Mouse (Mus musculus): ENCODE measurements around the gene Trem2. TPM values are rescaled to one million over a fixed set of nuclear protein-coding genes. Genes with fewer than 3 reads are reported as not detected.
"Not testable (repeated sequence)": the region's sequence is repeated elsewhere in the genome, so short reads cannot be mapped to it uniquely, and the experiment has no call there.

Gene Trem2
- 10 to 100 TPM; 10.5 to 13.0 TPM for total RNA-seq (2021)

DNA sequence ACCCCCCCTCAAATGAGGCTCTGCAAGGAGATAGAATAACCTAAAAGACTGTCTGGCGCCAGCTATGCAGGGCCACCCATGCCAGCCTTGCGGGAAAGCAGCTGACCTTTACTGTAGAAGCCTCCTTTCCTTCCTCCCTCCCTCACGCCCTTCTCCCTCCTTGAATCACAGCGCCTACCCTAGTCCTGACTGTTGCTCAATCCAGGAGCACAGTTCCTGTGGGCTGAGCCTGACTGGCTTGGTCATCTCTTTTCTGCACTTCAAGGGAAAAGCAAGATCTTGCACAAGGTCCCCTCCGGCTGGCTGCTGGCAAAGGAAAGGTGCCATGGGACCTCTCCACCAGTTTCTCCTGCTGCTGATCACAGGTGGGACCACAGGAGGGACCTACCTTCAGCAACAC, at the start of gene Trem2:
Gene Trem2, plus strand, starts transcription at position 171 of the 400 bp plus-strand sequence.
- DNase-seq (ENCODE audit: extremely low spot score in 1 of 2, low spot score in 1 of 2): no peak

DNA sequence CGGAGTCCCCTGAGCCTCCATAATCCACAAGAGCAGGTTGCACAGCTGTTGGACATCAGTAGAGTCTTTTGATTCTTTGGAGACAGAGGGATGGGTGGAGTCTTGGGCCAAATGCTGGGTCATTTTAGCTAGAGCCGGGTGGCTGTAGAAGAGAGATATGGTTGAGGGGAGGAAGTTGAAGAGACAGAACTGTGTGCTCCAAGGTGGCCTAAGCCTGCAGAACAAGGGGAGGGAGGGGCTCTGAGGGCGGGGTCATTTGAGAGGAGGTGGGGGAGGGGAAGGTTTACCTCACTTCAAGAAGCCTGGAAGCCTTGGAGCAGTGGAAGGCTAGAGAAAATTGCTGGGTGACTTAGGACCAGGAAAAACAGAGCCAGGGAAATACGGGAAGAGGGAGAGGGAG, 47.0 kb upstream of the Trem2 start, which contains the start of gene Treml2:
Gene Treml2, plus strand, starts transcription at position 296 of the 400 bp plus-strand sequence.
- DNase-seq (ENCODE audit: extremely low spot score in 1 of 2, low spot score in 1 of 2): no peak

DNA sequence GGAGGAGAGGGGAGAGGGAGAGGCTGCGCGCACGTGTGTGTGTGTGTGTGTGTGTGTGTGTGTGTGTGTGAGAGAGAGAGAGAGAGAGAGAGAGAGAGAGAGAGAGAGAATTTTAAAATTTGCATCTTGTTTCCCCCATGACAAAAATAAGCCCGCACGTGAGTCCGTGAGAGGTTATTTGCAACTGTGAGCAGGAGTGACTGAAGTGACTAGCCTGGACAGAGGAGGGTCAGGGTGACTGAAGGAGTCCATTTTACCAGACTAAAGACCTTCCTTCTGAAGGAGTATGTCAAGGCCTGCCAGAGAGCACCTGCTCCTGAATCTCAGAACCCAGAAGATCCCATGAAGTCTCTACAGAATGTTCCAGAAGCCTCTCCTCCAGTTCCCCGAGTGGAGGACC, 46.4 kb upstream of the Trem2 start:
- DNase-seq (ENCODE audit: extremely low spot score in 1 of 2, low spot score in 1 of 2): no peak

DNA sequence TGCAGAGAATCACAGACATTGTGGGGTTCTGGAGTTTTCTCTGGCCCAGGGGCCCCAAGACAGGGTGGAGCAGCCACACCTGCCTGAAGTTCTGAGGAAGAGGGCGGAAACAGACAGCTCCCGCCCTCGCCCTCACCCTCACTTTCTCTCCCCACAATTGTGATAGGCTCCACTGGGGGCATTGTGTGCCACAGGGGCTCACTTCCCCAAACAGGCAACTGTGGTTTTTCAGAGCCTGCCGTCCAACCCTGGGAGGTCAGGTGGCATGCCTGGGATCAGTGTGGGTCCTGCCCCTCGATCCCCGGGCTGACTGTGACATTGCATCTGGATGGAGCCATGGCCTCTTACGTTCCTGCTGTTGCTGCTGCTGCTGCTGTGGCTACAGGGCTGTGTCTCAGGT, 46.0 kb upstream of the Trem2 start:
- DNase-seq (ENCODE audit: extremely low spot score in 1 of 2, low spot score in 1 of 2): no peak

DNA sequence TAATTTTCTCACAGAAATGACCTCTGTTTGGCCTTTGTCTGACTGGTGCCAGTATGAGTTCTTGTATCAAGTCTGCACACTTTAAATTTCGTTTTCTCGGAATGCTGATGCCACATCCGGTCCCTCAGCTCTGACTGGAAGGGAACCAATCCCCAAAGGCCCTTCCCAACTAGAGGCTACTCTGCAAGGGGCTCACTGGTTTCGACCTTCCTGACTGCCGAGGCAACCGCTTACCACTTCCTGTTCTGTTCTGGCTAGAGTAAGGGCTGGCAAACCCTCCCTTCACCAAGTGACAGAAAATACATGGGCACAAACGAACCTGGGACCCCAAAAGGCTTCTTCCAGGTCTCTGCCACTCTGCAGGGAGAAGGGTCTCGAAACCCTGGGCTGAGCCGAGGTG, 45.3 kb upstream of the Trem2 start:
- DNase-seq (ENCODE audit: extremely low spot score in 1 of 2, low spot score in 1 of 2): no peak

DNA sequence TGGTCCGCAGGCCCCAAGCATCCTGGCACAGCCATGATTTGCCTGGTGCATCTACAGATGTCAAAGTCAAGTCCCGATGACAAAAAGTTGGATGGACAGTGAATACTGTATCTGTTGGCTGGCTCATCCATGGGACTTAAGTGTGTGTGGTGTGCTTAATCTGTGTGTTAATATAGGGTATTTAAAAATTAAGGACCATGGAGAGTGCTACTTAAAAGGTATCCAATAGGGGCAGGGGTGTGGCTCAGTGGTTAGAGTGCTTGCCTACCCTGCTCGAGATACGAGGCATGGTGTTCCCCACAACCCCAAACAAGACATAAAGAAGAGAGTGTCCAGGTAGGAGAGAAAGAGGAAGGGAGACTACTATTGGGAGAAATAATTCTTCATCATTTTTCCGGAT, 44.4 kb upstream of the Trem2 start:
- DNase-seq (ENCODE audit: extremely low spot score in 1 of 2, low spot score in 1 of 2): no peak

DNA sequence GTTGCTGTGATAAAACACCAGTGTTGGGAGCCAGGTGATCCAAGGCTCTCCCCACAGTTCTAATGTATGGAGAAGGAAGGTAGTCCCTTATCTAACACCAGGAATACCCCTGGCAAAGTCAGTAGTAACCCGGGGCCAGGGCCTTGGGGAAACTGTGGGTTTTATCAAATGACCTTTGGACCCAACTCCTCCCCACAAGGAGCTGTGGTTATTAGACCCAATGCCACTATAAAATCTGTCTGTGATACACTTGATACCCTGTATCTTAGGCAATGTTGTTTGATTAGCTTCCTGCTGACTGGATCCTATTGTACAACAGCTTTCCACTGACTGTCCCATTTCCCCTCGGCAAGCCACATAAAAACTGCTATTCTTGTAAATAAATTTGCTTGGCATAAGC, 34.1 kb upstream of the Trem2 start:
- no peak for DNase-seq (ENCODE audit: extremely low spot score in 1 of 2, low spot score in 1 of 2)

DNA sequence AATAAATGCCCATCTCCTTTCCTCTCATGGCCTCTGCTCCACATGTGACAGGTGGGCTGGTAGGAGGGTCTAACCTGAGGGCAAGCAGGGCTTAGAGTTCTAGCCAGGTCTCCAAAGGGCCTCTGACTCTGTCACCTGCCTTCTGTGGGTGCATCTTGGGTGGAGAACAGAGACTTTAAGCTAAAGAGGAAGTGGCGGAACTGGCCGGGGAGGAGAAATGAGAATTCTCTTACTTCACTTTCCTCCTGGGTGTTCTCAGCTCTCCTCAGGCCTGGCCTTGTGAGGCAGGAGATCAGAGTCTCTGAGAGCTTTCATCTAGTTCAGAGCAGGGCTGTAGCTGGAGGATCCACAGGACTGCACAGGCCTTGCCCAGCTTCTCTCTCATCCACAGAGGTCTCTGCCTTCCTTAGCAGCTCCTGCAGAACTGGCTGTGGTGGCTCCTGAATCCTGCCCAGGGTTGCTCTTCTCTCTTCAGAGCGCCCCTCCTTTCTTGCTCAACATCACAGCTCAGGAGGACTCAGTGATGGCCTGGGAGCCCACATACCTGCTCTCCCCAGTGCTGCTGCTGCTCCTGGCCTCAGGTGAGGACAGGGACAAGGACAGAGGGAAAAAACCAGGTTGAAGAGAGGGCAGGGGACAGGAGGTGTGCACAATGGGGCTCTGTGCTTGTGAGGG, 30.2 kb upstream of the Trem2 start, which contains the start of gene B430306N03Rik:
Gene B430306N03Rik, plus strand, starts transcription at position 237 of the 675 bp plus-strand sequence.
- not testable (repeated sequence) for DNase-seq (ENCODE audit: extremely low spot score in 1 of 2, low spot score in 1 of 2)

DNA sequence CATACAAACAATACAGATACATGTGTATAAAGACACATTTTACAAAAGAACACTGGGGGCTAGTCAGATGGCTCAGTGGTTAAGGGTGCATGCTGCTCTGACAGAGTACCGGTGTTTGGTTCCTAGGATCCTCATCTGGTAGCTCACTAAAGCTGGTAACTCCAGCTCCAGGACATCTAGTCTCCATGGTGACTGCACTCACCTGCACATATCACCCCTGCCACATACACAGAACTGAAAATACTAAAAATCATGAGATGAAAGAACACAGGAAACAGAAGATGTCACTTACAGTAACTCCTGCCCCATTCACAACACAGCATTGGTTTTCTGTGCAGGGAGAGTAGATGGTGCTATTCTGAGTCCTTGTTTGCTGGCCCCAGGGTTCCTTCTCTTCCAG, 27.5 kb upstream of the Trem2 start:
- no peak for DNase-seq (ENCODE audit: extremely low spot score in 1 of 2, low spot score in 1 of 2)

DNA sequence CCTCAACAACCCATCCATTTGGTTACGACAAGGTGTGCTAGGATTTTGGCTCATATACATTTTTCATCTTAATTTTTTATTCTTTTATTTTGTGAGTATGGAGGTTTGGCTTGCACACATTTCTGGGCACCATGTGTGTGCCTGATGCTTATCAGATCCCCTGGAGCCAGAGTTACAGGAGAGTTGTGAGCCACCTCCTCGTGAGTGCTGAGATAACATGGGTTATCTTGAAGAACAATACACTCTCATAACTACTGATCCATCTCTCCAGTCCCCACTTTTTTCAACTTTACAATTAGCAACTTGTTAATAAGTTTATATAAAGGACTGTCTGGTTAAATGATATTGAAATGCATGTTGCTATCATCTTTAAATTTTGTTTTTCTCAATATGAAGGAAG, 24.9 kb upstream of the Trem2 start:
- DNase-seq (ENCODE audit: extremely low spot score in 1 of 2, low spot score in 1 of 2): no peak

DNA sequence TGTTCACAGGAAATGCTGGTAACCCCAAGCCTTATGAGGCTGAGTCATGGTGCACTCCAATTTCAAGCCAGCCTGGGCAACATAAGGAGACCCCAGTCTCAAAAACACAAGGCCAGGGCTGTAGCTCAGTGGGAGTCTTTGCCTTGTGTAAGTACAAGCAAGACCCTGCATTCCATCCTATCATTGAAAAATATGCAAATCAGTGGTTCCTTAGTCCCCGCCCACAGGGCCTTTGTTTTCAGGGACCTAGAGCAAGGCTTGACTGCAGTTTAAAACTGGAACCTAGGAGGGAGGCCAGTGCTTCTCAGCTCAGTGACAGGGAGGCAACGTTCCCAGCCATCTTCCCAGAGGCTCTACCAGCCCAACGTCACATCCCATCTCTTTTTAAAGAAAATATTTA, 23.0 kb upstream of the Trem2 start:
- DNase-seq (ENCODE audit: extremely low spot score in 1 of 2, low spot score in 1 of 2): no peak

DNA sequence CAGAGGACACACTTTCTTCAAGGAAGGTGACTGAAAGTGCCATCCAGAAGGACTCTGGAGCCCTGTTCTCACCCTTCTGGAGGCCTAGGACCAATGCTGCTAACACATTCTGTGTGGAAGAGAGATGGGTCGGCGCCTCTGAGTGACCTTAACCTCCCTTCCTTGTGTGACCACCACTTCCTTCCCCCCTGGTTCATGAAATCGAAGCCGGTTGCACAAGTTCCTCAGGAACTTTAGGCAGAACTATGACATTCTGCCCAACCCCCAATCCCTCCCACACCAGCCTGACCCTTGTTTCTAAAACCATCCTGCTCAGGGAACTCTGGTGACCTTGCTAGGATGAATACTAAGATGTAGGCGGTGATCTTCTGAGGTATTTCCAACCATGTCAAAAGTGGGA, 21.9 kb upstream of the Trem2 start:
- no peak for DNase-seq (ENCODE audit: extremely low spot score in 1 of 2, low spot score in 1 of 2)

DNA sequence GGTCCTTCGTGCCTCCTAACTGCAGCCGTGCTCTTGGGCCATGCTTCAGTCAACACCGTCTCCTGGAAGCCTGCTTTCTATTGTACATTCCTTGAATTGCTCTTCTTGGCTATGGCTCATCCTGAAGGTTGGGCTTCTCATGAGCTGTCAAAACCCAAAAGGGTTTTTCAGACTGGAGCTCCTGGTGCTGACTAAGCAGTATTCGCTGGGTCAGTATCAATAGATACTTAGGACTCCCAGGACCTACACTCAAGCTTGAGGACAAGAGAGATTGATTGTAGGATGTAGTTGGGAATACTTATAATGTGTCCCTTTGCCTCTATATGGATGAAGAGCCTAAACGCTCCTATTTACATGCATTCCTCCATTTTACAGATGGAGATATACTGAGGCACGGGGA, 21.1 kb upstream of the Trem2 start:
- no peak for DNase-seq (ENCODE audit: extremely low spot score in 1 of 2, low spot score in 1 of 2)

DNA sequence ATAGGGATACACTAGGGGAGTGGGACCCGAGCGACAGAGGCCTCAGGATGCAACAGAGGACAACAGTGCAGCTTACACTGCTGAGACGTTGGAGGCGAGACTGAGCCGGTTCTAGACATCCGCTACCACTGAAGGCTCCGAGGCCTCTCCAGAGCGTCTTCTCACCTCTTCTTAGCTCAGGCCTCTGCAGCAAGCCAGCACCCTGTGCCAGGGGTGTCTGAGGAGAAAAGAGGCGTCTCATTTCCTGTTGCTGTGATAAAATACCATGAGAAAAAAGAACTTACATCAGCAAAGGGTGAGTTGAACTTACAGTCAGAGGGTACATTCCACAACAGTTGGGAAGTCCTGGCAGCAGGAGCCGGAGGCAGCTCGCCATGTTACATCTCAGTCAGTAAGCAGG, 20.6 kb upstream of the Trem2 start:
- no peak for DNase-seq (ENCODE audit: extremely low spot score in 1 of 2, low spot score in 1 of 2)

DNA sequence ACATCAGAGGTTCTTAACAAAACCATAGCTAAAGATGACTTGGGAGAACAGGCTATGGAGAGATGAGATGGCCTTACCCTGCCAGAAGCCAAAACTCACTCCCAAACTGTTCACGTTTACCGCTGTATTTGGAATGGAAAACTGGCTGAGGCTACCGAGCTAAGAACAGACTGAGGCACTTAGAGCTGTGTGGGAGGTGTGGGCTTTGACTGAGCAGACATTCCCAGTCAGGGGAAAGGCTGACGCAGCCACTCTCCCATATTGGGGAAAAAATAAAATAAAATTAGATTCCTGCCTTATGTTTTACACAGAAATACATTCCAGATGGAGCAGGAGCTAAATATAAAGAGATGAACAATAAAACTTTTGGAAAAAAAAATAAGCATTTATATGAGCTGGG, 19.5 kb upstream of the Trem2 start:
- peak in 1 of 2 experiments; percentile 14 for DNase-seq (ENCODE audit: extremely low spot score in 1 of 2, low spot score in 1 of 2)

DNA sequence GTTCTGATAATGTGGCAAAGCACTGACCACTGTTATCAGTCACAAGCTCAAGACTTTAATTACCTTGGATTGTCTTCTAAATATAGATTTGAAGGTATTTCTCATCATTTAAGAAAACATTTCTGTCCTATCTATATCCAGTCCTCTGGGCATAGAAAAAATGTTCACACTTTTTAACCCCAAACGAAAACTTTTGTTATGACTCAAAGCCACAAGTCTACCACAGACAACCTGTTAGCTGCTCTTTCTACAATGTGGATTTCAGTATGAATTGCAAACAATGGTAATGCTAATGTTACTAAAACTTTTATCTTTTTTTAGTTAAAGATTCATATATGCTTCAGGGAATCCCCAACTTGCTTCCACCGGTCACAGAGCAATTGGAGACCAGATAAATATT, 13.7 kb upstream of the Trem2 start:
- no peak for DNase-seq (ENCODE audit: extremely low spot score in 1 of 2, low spot score in 1 of 2)

DNA sequence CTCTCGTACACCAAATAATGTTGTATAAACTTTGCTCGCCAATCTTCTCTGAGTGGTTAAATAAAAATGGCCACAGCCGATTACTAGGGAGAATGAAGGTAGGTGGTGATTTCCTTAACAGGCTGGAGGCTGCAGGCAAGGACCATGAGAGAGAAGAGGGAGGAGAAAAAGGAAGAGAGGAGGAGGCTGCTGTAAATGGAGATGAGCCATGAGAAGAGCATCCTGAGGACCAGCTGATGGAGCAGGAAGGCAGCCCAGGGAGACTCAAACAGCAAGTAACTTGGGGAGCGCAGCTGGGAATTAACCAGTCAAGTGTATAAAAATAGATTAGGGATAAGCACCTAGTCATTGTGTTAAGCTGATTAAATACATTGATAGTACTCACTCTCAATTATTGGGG, 12.0 kb upstream of the Trem2 start:
- DNase-seq (ENCODE audit: extremely low spot score in 1 of 2, low spot score in 1 of 2): no peak

DNA sequence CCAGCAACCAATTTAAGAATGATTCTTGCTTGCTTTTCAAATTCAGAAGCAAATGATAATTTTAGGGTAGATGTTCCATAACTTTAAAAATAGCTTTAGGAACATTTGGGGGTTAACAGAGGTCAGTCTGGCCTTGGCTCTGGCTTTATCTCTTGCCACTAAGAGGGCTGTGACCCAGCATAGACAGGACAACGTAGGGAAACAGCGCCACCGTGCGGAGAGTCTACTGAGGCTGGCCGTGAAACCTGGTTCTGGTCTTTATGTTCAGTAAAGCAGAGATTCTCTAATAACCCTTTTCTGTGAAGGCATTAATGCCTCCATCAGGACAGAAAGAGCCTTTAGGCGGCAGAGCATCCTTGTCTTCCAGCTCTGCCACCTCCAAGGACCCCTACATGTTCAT, 9.3 kb upstream of the Trem2 start:
- peak; percentile 71 to 95 for DNase-seq (ENCODE audit: extremely low spot score in 1 of 2, low spot score in 1 of 2)

DNA sequence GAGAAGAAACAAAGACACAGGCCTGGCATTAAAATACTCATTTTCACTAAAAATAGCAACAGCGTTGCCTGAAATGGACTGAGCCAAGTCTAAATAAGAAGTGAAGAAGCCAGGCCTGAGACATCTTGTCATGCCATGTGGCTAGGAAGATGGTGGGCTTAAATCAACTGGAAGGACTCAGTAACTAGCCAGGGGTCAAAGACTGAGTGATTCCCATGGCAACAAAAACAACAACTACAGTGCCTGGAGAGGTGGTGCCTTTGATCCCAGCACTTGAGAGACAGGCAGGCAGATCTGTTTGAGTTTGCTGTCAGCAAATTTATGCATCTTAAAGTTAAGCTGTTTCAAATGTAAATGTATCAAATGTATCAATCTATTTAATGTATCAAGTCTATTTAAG, 5.9 kb upstream of the Trem2 start:
- no peak for DNase-seq (ENCODE audit: extremely low spot score in 1 of 2, low spot score in 1 of 2)

DNA sequence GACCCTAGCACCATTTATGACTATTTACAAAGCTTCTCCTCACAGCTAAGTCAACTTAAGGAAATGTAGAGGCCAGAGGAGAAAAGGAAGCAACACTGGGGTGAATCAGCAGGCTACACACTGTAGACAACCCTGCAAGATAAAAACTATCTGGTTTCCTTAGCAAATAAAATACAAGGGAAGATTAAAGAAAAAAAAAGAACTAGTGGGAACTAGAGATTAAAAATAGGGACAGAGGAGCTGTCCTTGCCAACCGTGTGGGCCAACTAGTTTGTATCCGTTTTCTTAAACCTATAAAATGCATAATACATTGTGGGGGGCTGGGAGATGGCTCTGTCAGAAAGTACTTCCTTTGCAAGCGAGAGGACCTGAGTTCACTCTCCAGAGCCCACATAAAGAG, 4.3 kb upstream of the Trem2 start:
- no peak for DNase-seq (ENCODE audit: extremely low spot score in 1 of 2, low spot score in 1 of 2)

DNA sequence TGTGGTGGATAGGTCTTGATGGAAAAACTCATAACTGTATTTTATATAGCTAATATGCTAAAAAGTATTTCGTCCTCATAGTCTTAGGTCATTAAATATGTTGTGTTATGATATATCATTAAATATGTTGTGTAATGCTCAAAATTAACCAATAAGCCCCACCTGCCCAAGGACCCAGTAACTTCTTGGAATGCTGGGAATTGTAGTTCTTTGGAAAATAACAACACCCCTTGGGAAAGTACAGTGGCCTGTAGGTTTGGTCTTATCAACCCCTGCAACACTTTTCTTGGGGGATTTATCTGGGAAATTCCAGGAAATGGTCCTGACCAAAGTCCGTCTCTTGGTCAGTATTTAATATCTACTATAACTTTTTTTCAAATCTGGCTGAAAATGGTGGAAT, 3.1 kb upstream of the Trem2 start:
- DNase-seq (ENCODE audit: extremely low spot score in 1 of 2, low spot score in 1 of 2): no peak

DNA sequence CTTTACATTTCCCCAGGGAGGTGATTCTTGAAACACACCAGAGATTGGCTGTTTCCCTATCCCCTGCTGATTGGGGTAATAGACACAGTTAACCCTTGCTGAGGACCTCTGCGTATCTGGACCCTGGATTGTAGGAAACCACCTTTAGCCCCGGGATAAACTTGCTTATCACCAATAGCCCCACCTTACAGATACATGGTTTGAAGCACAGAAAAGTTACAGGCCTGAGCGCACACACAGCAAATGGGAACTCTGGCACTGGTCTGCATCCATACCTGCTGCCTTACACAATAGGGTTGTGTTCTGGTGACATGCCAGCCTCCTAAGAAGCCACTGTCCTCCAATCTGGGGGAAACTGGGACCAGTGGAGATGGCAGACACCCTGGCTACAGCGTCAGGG, 377 bp upstream of the Trem2 start:
- no peak for DNase-seq (ENCODE audit: extremely low spot score in 1 of 2, low spot score in 1 of 2)

DNA sequence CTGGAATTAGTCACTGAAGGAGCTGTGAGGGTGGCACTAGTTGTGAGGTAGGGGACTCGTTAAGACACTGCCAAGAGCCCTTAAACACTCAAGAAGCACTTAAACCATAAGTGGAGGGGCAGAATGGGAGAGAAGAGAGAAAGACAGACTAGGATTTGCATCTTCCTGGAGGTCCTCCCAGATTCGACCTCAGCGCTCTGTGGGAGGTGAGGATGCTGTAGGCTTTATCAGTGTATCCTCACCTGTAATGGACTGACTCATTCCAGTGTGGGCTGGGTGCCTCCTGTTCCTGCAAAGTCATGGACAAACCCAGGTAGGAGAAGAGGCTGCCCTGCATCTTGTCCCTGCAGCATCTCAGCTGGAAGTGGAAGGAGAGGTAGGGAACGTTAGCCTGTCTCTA, 633 bp downstream of the Trem2 start:
- no peak for DNase-seq (ENCODE audit: extremely low spot score in 1 of 2, low spot score in 1 of 2)

All from layer of hippocampus, postnatal 25 days (tissue).